In genomic region chr1:67397757-67398446, GRCm38 (mm10) we compare ENCODE assay signal across 10 mouse cellular contexts.
DNase-seq lines count a peak whose midpoint lies in the region; ATAC-seq and TF ChIP-seq lines count a peak whose summit lies in the region.
"Had no signal": no experiment of that assay in that cellular context is flagged by ENCODE, and none has a peak within 500 bp of the region (broad histone marks: within the 10 kb centered on the region; RNA-seq: fewer than 3 reads in every experiment).

No protein-coding gene starts in this region.

- H3K4me3 ChIP-seq in forebrain, postnatal 0 days (ENCODE audit: low read depth, low read length): no peak overlapping the region
- no peak overlapping the region for H3K4me3 ChIP-seq in intestine, embryonic 15.5 days (replicated peaks)
- H3K4me3 ChIP-seq: embryonic facial prominence, embryonic 12.5 days had no signal

- no peaks in the 10 kb centered on the region for H3K27me3 ChIP-seq in forebrain, postnatal 0 days (ENCODE audit: insufficient read depth, low read length)
- no peaks in the 10 kb centered on the region for H3K27me3 ChIP-seq in intestine, embryonic 15.5 days (replicated peaks)
- H3K27me3 ChIP-seq: embryonic facial prominence, embryonic 12.5 days had no signal

- 55% methylated on average over 10 of the region's 10 CpGs for WGBS in forebrain, postnatal 0 days
- 74% methylated on average over 10 of the region's 10 CpGs for WGBS in intestine, embryonic 15.5 days

- no peak overlapping the region for H3K4me2 ChIP-seq in forebrain, postnatal 0 days (ENCODE audit: low read depth)
- no peak overlapping the region for H3K4me2 ChIP-seq in intestine, embryonic 15.5 days (replicated peaks)
- H3K4me2 ChIP-seq: embryonic facial prominence, embryonic 12.5 days had no signal

- DNase-seq in layer of hippocampus, adult 11-12 months (ENCODE audit: low spot score): peak; percentile 54
- no peak for DNase-seq in layer of hippocampus, postnatal 25 days (ENCODE audit: extremely low spot score in 1 of 2, low spot score in 1 of 2)
- DNase-seq in cerebellum, postnatal 10 days: peak; percentile 76 to 77
- DNase-seq in forebrain, postnatal 0 days: peak; percentile 53
- DNase-seq in ovary, postnatal 36 days (ENCODE audit: low spot score): no peak
- DNase-seq: kidney, adult 2 months had no signal

- TF ChIP-seq CTCF in forebrain, postnatal 0 days (IDR thresholded peaks at IDR 0.05; ENCODE audit: low read depth): no peak

- H3K9me3 ChIP-seq in forebrain, postnatal 0 days (ENCODE audit: low read length): no peaks in the 10 kb centered on the region
- no peaks in the 10 kb centered on the region for H3K9me3 ChIP-seq in intestine, embryonic 15.5 days
- H3K9me3 ChIP-seq: embryonic facial prominence, embryonic 12.5 days had no signal

- no peaks in the 10 kb centered on the region for H3K4me1 ChIP-seq in forebrain, postnatal 0 days (ENCODE audit: insufficient read depth)
- no peaks in the 10 kb centered on the region for H3K4me1 ChIP-seq in intestine, embryonic 15.5 days (replicated peaks)
- H3K4me1 ChIP-seq: embryonic facial prominence, embryonic 12.5 days had no signal

- ATAC-seq in forebrain, postnatal 0 days: peak; percentile 96
- peak; percentile 18; the same call in 1 of the 2 replicates for ATAC-seq in megakaryocyte, adult 5-6 weeks (ENCODE audit: poor library complexity, severe bottlenecking)
- ATAC-seq in intestine, embryonic 15.5 days: no peak

- no peak overlapping the region for H3K9ac ChIP-seq in forebrain, postnatal 0 days
- H3K9ac ChIP-seq in intestine, embryonic 15.5 days: no peak overlapping the region
- H3K9ac ChIP-seq: embryonic facial prominence, embryonic 12.5 days had no signal

- H3K27ac ChIP-seq in forebrain, postnatal 0 days (ENCODE audit: low read depth, low read length): 0 out of 2 replicates have a peak overlapping the region, but pooled peaks have one; percentile 35
- no peak overlapping the region for H3K27ac ChIP-seq in intestine, embryonic 15.5 days
- H3K27ac ChIP-seq: embryonic facial prominence, embryonic 12.5 days; macrophage had no signal

- no peaks in the 10 kb centered on the region for H3K36me3 ChIP-seq in forebrain, postnatal 0 days (ENCODE audit: insufficient read depth)
- H3K36me3 ChIP-seq in intestine, embryonic 15.5 days: no peaks in the 10 kb centered on the region
- H3K36me3 ChIP-seq: embryonic facial prominence, embryonic 12.5 days had no signal

Comparison
In these comparisons a context has a peak if more than half of its experiments do, and no peak if none do; other contexts are left out.
1. DNase-seq: peak in layer of hippocampus, adult 11-12 months (single experiment), cerebellum, postnatal 10 days (2 of 2) and forebrain, postnatal 0 days (single experiment); none in layer of hippocampus, postnatal 25 days (0 of 2) and ovary, postnatal 36 days (single experiment).